ENCODE assay signal across 9 mouse cellular contexts in genomic region chr11:78967371-78967770, GRCm38 (mm10). TPM values are rescaled to one million over a fixed set of nuclear protein-coding genes. Genes with fewer than 3 reads are reported as not detected.
DNase-seq lines count a peak whose midpoint lies in the region; ATAC-seq and TF ChIP-seq lines count a peak whose summit lies in the region.
"Had no signal": no experiment of that assay in that cellular context is flagged by ENCODE, and none has a peak within 500 bp of the region (broad histone marks: within the 10 kb centered on the region; RNA-seq: fewer than 3 reads in every experiment).

No protein-coding gene starts in this region.

- H3K27me3 ChIP-seq in hindbrain, embryonic 10.5 days (ENCODE audit: insufficient read depth, poor library complexity, severe bottlenecking), result no peaks in the 10 kb centered on the region
- H3K27me3 ChIP-seq in hindbrain, embryonic 12.5 days, result no peaks in the 10 kb centered on the region
- H3K27me3 ChIP-seq in C2C12 (ENCODE audit: control insufficient read depth, insufficient read depth, insufficient read length), result no peaks in the 10 kb centered on the region
- no peaks in the 10 kb centered on the region for H3K27me3 ChIP-seq in embryonic facial prominence, embryonic 10.5 days (replicated peaks; ENCODE audit: low read depth, poor library complexity, severe bottlenecking)
- H3K27me3 ChIP-seq: embryonic facial prominence, embryonic 13.5 days had no signal

- no peaks in the 10 kb centered on the region for H3K9me3 ChIP-seq in hindbrain, embryonic 10.5 days
- H3K9me3 ChIP-seq in hindbrain, embryonic 12.5 days (replicated peaks), result no peaks in the 10 kb centered on the region
- no peaks in the 10 kb centered on the region for H3K9me3 ChIP-seq in embryonic facial prominence, embryonic 10.5 days
- H3K9me3 ChIP-seq: embryonic facial prominence, embryonic 13.5 days had no signal

- H3K79me2 ChIP-seq in C2C12 (ENCODE audit: control insufficient read depth, insufficient read depth), result no peaks in the 10 kb centered on the region

- no peaks in the 10 kb centered on the region for H3K79me3 ChIP-seq in C2C12 (ENCODE audit: low read depth)

- no peak for ATAC-seq in hindbrain, embryonic 12.5 days (ENCODE audit: low FRiP score)
- peak; percentile 73 for ATAC-seq in megakaryocyte-erythroid progenitor cell, adult 5-6 weeks (replicated peaks; ENCODE audit: low FRiP score, low TSS enrichment, poor library complexity, severe bottlenecking)

- 31% methylated on average over 4 of the region's 4 CpGs for WGBS in hindbrain, embryonic 10.5 days
- 24% methylated on average over 4 of the region's 4 CpGs for WGBS in hindbrain, embryonic 12.5 days
- WGBS in embryonic facial prominence, embryonic 10.5 days, result 23% methylated on average over 4 of the region's 4 CpGs

- TF ChIP-seq CTCF in C2C12 (IDR thresholded peaks at IDR 0.05; ENCODE audit: control insufficient read depth, insufficient read depth, insufficient read length), result peak; percentile 29

- no peak overlapping the region for H3ac ChIP-seq in C2C12 (ENCODE audit: control insufficient read depth, insufficient read length, low read depth)

- peaks cover 10% of the 10 kb centered on the region for H3K4me1 ChIP-seq in hindbrain, embryonic 10.5 days (replicated peaks)
- peaks cover 3% of the 10 kb centered on the region; the same call in 1 of the 2 replicates for H3K4me1 ChIP-seq in hindbrain, embryonic 12.5 days
- H3K4me1 ChIP-seq in embryonic facial prominence, embryonic 10.5 days, result peaks cover 12% of the 10 kb centered on the region

- H3K36me3 ChIP-seq in hindbrain, embryonic 10.5 days, result no peaks in the 10 kb centered on the region
- no peaks in the 10 kb centered on the region for H3K36me3 ChIP-seq in hindbrain, embryonic 12.5 days
- peaks cover 3% of the 10 kb centered on the region for H3K36me3 ChIP-seq in C2C12 (ENCODE audit: control insufficient read depth, insufficient read depth)
- no peaks in the 10 kb centered on the region for H3K36me3 ChIP-seq in embryonic facial prominence, embryonic 10.5 days (replicated peaks)
- H3K36me3 ChIP-seq: embryonic facial prominence, embryonic 13.5 days had no signal

- DNase-seq in hindbrain, embryonic 10.5 days (ENCODE audit: low spot score), result peak; percentile 29
- DNase-seq in ZHBTc4 (ENCODE audit: low read depth, low spot score), result peak; percentile 81
- DNase-seq in embryonic facial prominence, embryonic 10.5 days (ENCODE audit: low spot score), result peak; percentile 41
- peak; percentile 17 to 71 for DNase-seq in layer of hippocampus, adult 18-20 months (ENCODE audit: low spot score in 2 of 2)
- peak; percentile 55 to 57 for DNase-seq in thymus, postnatal 36 days

- H3K4me2 ChIP-seq in hindbrain, embryonic 12.5 days (replicated peaks), result no peak overlapping the region
- H3K4me2 ChIP-seq: embryonic facial prominence, embryonic 13.5 days had no signal

- H3K4me3 ChIP-seq in hindbrain, embryonic 10.5 days, result no peak overlapping the region
- H3K4me3 ChIP-seq in hindbrain, embryonic 12.5 days, result no peak overlapping the region
- H3K4me3 ChIP-seq in C2C12 (ENCODE audit: insufficient read depth, poor library complexity, severe bottlenecking), result no peak overlapping the region
- no peak overlapping the region for H3K4me3 ChIP-seq in embryonic facial prominence, embryonic 10.5 days
- H3K4me3 ChIP-seq: embryonic facial prominence, embryonic 13.5 days had no signal

- no peak overlapping the region for H3K9ac ChIP-seq in hindbrain, embryonic 12.5 days
- H3K9ac ChIP-seq: embryonic facial prominence, embryonic 13.5 days had no signal

- no peak overlapping the region for H3K27ac ChIP-seq in hindbrain, embryonic 10.5 days
- H3K27ac ChIP-seq in hindbrain, embryonic 12.5 days, result no peak overlapping the region
- H3K27ac ChIP-seq in embryonic facial prominence, embryonic 10.5 days (replicated peaks), result no peak overlapping the region
- H3K27ac ChIP-seq: embryonic facial prominence, embryonic 13.5 days had no signal

TF ChIP-seq in C2C12, 6 proteins besides CTCF, POLR2A, EP300 and RAD21:
- TF ChIP-seq CEBPB (IDR thresholded peaks at IDR 0.05; ENCODE audit: low read depth) (no peak), MYOG (IDR thresholded peaks at IDR 0.05; ENCODE audit: control insufficient read depth, extremely low read depth, insufficient read length) (no peak), FOSL1 (IDR thresholded peaks at IDR 0.05; ENCODE audit: insufficient read depth, low read length, poor library complexity, severe bottlenecking) (no peak), MAX (IDR thresholded peaks at IDR 0.05) (no peak), USF1 (IDR thresholded peaks at IDR 0.05; ENCODE audit: low read depth) (no peak), MYOD1 (IDR thresholded peaks at IDR 0.05; ENCODE audit: control insufficient read depth, insufficient read length, low read depth) (no peak)

RNA-seq across cellular contexts. Expression of gene Lgals9, which starts 17.4 kb away (rescaled TPM):
- 4.3 and 5.7 TPM in 2 replicates for polyA plus RNA-seq in hindbrain, embryonic 10.5 days (2016; fragmentation: Nextera tagmentation; extraction: Ambion mirVana)
- 8.7 and 10.6 TPM in 2 replicates for polyA plus RNA-seq in hindbrain, embryonic 12.5 days (2016; fragmentation: Nextera tagmentation; extraction: Ambion mirVana)
- 22.7 TPM for polyA plus RNA-seq in C2C12 (2012; fragmentation: generic; extraction: Trizol)
- 2.3 and 2.8 TPM in 2 replicates for polyA plus RNA-seq in embryonic facial prominence, embryonic 10.5 days (2016; fragmentation: Nextera tagmentation; extraction: Ambion mirVana)
- total RNA-seq in layer of hippocampus, adult 18-20 months (2021), result 1 to 10 TPM; 3.7 to 3.9 TPM
- 535 and 677 TPM in 2 replicates for total RNA-seq in megakaryocyte-erythroid progenitor cell, adult 5-6 weeks (2014; fragmentation: Nextera tagmentation)
- total RNA-seq in megakaryocyte-erythroid progenitor cell, adult 5-6 weeks (2017), result 135 and 231 TPM in 2 replicates

RNA-seq across cellular contexts. Expression of gene Nos2, which starts 46.8 kb away (rescaled TPM):
- 0.71 and 1.1 TPM in 2 replicates for polyA plus RNA-seq in hindbrain, embryonic 10.5 days (2016; fragmentation: Nextera tagmentation; extraction: Ambion mirVana)
- 1.4 and 1.7 TPM in 2 replicates for polyA plus RNA-seq in hindbrain, embryonic 12.5 days (2016; fragmentation: Nextera tagmentation; extraction: Ambion mirVana)
- polyA plus RNA-seq in C2C12 (2012; fragmentation: generic; extraction: Trizol), result 0.02 TPM
- 0.77 and 1.3 TPM in 2 replicates for polyA plus RNA-seq in embryonic facial prominence, embryonic 10.5 days (2016; fragmentation: Nextera tagmentation; extraction: Ambion mirVana)
- total RNA-seq in layer of hippocampus, adult 18-20 months (2021), result under 1 TPM; 0.07 to 0.41 TPM
- total RNA-seq in megakaryocyte-erythroid progenitor cell, adult 5-6 weeks (2014; fragmentation: Nextera tagmentation), result not detected in 2 replicates
- not detected in 2 replicates for total RNA-seq in megakaryocyte-erythroid progenitor cell, adult 5-6 weeks (2017)

Comparison
In these comparisons a context has a peak if more than half of its experiments do, and no peak if none do; other contexts are left out.
1. DNase-seq: peak in every context shown above with its lines; median percentile 81 in ZHBTc4; 56 in thymus, postnatal 36 days; 44 in layer of hippocampus, adult 18-20 months; 41 in embryonic facial prominence, embryonic 10.5 days; 29 in hindbrain, embryonic 10.5 days.